Mouse (Mus musculus) MEL (cell line): ENCODE data around the gene Myh2. TPM values are rescaled to one million over a fixed set of nuclear protein-coding genes. Genes with fewer than 3 reads are reported as not detected.

Source experiments
- DNase-seq: peaks from one replicate; pipeline ENCODE4 v3.0.0; 2011; ENCODE audit warnings: low read depth, low spot score
- H3K27ac ChIP-seq: 2 replicates; pipeline ENCODE4 v1.5.1; 2012; ENCODE audit warnings: low read depth, mild to moderate bottlenecking, control low read depth, low read length, moderate library complexity; ENCODE audit not compliant: control insufficient read depth
- H3K27me3 ChIP-seq, 2 experiments: fragments of 150-350 bp in 1 of 2; sonication (generic) in 1 of 2; 2 replicates each; pipeline ENCODE4 v1.6.1; 2012; ENCODE audit warnings: low read length in 2 of 2, mild to moderate bottlenecking in 2 of 2, improper control_type of control experiment in 1 of 2, moderate library complexity in 1 of 2; ENCODE audit not compliant: insufficient read depth in 2 of 2, control insufficient read depth in 1 of 2
- H3K36me3 ChIP-seq, 2 experiments: 2 replicates each; pipeline ENCODE4 v1.6.1; 2012 to 2014; ENCODE audit warnings: low read length in 2 of 2, improper control_type of control experiment in 1 of 2, inconsistent platforms in 1 of 2, mild to moderate bottlenecking in 1 of 2; ENCODE audit not compliant: insufficient read depth in 2 of 2, control insufficient read depth in 1 of 2
- H3K4me1 ChIP-seq, 2 experiments: fragments of 150-350 bp in 1 of 2; sonication (generic) in 1 of 2; 2 replicates each; pipeline ENCODE4 v1.6.1; 2012; ENCODE audit warnings: low read length in 2 of 2, improper control_type of control experiment in 1 of 2, mild to moderate bottlenecking in 1 of 2; ENCODE audit not compliant: insufficient read depth in 2 of 2, control insufficient read depth in 1 of 2
- H3K4me3 ChIP-seq, 2 experiments: fragments of 150-350 bp in 1 of 2; sonication (generic) in 1 of 2; 2 replicates each; pipeline ENCODE4 v1.5.1; 2012; ENCODE audit warnings: low read depth in 2 of 2, low read length in 2 of 2, mild to moderate bottlenecking in 2 of 2, moderate library complexity in 2 of 2, control low read depth in 1 of 2, improper control_type of control experiment in 1 of 2; ENCODE audit not compliant: control insufficient read depth in 1 of 2, insufficient read depth in 1 of 2
- H3K79me2 ChIP-seq: 2 replicates; pipeline ENCODE4 v1.6.1; 2012; ENCODE audit warnings: mild to moderate bottlenecking, low read length, moderate library complexity; ENCODE audit not compliant: control insufficient read depth, poor library complexity, insufficient read depth
- H3K9ac ChIP-seq: 2 replicates; pipeline ENCODE4 v1.6.1; 2012; ENCODE audit warnings: low read depth, mild to moderate bottlenecking, control low read depth, low read length, moderate library complexity; ENCODE audit not compliant: control insufficient read depth, poor library complexity, severe bottlenecking
- H3K9me3 ChIP-seq: fragments of 150-350 bp; sonication (generic); replicated peaks from 2 replicates; pipeline ENCODE4 v1.6.1; 2012; ENCODE audit warnings: mild to moderate bottlenecking, low read length, improper control_type of control experiment, moderate library complexity; ENCODE audit not compliant: insufficient read depth
- BHLHE40 ChIP-seq: IDR thresholded peaks from 2 replicates; pipeline ENCODE4 v1.6.1; 2012; ENCODE audit warnings: low read depth, mild to moderate bottlenecking, inconsistent platforms, low read length, improper control_type of control experiment, borderline replicate concordance
- CHD1 ChIP-seq: IDR thresholded peaks from 2 replicates; pipeline ENCODE4 v1.6.1; 2012; ENCODE audit warnings: low read depth, mild to moderate bottlenecking, inconsistent platforms, low read length, improper control_type of control experiment
- CHD2 ChIP-seq: IDR thresholded peaks from 2 replicates; pipeline ENCODE4 v1.6.1; 2011; ENCODE audit warnings: low read length, improper control_type of control experiment
- CTCF ChIP-seq, 3 experiments: IDR thresholded peaks in 2 of 3; conservative IDR thresholded peaks in 1 of 3; 2 replicates each; pipeline ENCODE4 v1.5.1; 2011 to 2012; ENCODE audit warnings: low read length in 3 of 3, low read depth in 2 of 3, mild to moderate bottlenecking in 2 of 3, improper control_type of control experiment in 1 of 3, inconsistent platforms in 1 of 3, mixed read lengths in 1 of 3, moderate library complexity in 1 of 3; ENCODE audit not compliant: control insufficient read depth in 1 of 3, insufficient read depth in 1 of 3, poor library complexity in 1 of 3, severe bottlenecking in 1 of 3
- ELF1 ChIP-seq: IDR thresholded peaks from 2 replicates; pipeline ENCODE4 v1.6.1; 2014; ENCODE audit warnings: low read depth, mild to moderate bottlenecking, inconsistent platforms, low read length, improper control_type of control experiment, moderate library complexity
- EP300 ChIP-seq, 2 experiments: IDR thresholded peaks; 2 replicates each; pipeline ENCODE4 v1.6.1; 2011; ENCODE audit warnings: improper control_type of control experiment in 2 of 2, low read length in 2 of 2, low read depth in 1 of 2, mild to moderate bottlenecking in 1 of 2
- GATA1 ChIP-seq: IDR thresholded peaks from 2 replicates; pipeline ENCODE4 v1.6.1; 2011; ENCODE audit warnings: low read depth, low read length, improper control_type of control experiment
- HCFC1 ChIP-seq: IDR thresholded peaks from 2 replicates; pipeline ENCODE4 v1.6.1; 2012; ENCODE audit warnings: low read depth, mild to moderate bottlenecking, inconsistent platforms, low read length, improper control_type of control experiment, moderate library complexity
- KAT2A ChIP-seq: conservative IDR thresholded peaks from 2 replicates; pipeline ENCODE4 v1.6.1; 2012; ENCODE audit warnings: low read depth, low read length, improper control_type of control experiment, inconsistent platforms
- MAFK ChIP-seq: IDR thresholded peaks from 2 replicates; pipeline ENCODE4 v1.6.1; 2011; ENCODE audit warnings: low read depth, mild to moderate bottlenecking, low read length, improper control_type of control experiment, borderline replicate concordance
- MYB ChIP-seq: IDR thresholded peaks from 2 replicates; pipeline ENCODE4 v1.6.1; 2011; ENCODE audit warnings: mild to moderate bottlenecking, low read depth, low read length, improper control_type of control experiment
- MYC ChIP-seq: IDR thresholded peaks from 2 replicates; pipeline ENCODE4 v1.6.1; 2011; ENCODE audit warnings: low read depth, mild to moderate bottlenecking, low read length, improper control_type of control experiment, moderate library complexity
- NELFE ChIP-seq: IDR thresholded peaks from 2 replicates; pipeline ENCODE4 v1.6.1; 2011; ENCODE audit warnings: low read depth, low read length, improper control_type of control experiment
- NRF1 ChIP-seq: IDR thresholded peaks from 2 replicates; pipeline ENCODE4 v1.6.1; 2014; ENCODE audit warnings: low read depth, mild to moderate bottlenecking, inconsistent platforms, low read length, improper control_type of control experiment, moderate library complexity; ENCODE audit not compliant: poor library complexity, insufficient read depth, severe bottlenecking
- POLR2AphosphoS5 ChIP-seq: IDR thresholded peaks from 2 replicates; pipeline ENCODE4 v1.6.1; 2012; ENCODE audit warnings: low read depth, borderline replicate concordance, mild to moderate bottlenecking, inconsistent platforms, low read length, moderate library complexity, mixed read lengths
- RCOR1 ChIP-seq: IDR thresholded peaks from 2 replicates; pipeline ENCODE4 v1.6.1; 2012; ENCODE audit warnings: low read depth, mild to moderate bottlenecking, inconsistent platforms, low read length, improper control_type of control experiment
- SMC3 ChIP-seq: IDR thresholded peaks from 2 replicates; pipeline ENCODE4 v1.6.1; 2011; ENCODE audit warnings: low read depth, low read length, improper control_type of control experiment
- TCF12 ChIP-seq: IDR thresholded peaks from 2 replicates; pipeline ENCODE4 v1.6.1; 2014; ENCODE audit warnings: low read depth, mild to moderate bottlenecking, inconsistent platforms, low read length, improper control_type of control experiment, moderate library complexity
- USF1 ChIP-seq: IDR thresholded peaks from 2 replicates; pipeline ENCODE4 v1.6.1; 2014; ENCODE audit warnings: low read depth, mild to moderate bottlenecking, inconsistent platforms, low read length, improper control_type of control experiment, moderate library complexity
- ZC3H11A ChIP-seq: IDR thresholded peaks from 2 replicates; pipeline ENCODE4 v1.6.1; 2012; ENCODE audit warnings: low read depth, mild to moderate bottlenecking, inconsistent platforms, low read length, improper control_type of control experiment
- ZMIZ1 ChIP-seq: IDR thresholded peaks from 2 replicates; pipeline ENCODE4 v1.6.1; 2012; ENCODE audit warnings: low read depth, mild to moderate bottlenecking, inconsistent platforms, low read length, improper control_type of control experiment, moderate library complexity
- ZNF384 ChIP-seq: IDR thresholded peaks from 2 replicates; pipeline ENCODE4 v1.6.1; 2012; ENCODE audit warnings: low read depth, mild to moderate bottlenecking, inconsistent platforms, low read length, improper control_type of control experiment
- polyA plus RNA-seq, 2 experiments: library from polyadenylated mRNA; stranded (reverse) in 1 of 2; unstranded in 1 of 2; fragments of >175 nt in 1 of 2; fragments of >200 nt in 1 of 2; gene quantifications; 2 replicates each; pipeline versions ENCODE4 v1.2.1 to v1.2.4; 2012; ENCODE audit warnings: low replicate concordance in 2 of 2, low read depth in 1 of 2; ENCODE audit not compliant: insufficient read length in 2 of 2, insufficient read depth in 1 of 2, missing spikeins in 1 of 2
- total RNA-seq: library from RNA; depleted of rRNA; stranded (reverse); fragments of 300-350 nt; gene quantifications from 2 replicates; pipeline ENCODE4 v1.2.3, GENCODE M21; 2012

The Myh2 gene
- total and polyA plus RNA-seq, 3 experiments = not detected

DNA sequence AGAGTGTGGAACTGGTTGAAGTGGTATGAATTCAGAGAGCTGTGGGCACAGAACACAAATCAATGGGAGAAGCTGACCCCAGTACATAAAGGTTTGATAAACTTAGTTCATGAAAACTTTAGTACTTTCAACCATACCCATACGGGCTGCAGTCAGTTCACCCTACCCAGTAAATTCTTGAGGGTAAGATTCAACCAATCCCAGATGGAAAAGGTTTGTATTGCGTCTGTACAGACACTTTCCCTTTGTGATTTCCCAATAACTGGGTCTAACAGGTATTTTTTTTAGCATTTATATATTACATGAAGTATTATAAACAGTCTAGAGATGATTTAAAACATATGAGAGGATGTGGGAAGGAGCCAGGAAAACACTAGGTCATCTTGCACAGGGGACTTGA is 15.2 kb upstream of the Myh2 start:
- H3K27me3 ChIP-seq = no peaks in the 10 kb centered on the region; a peak in 2 of 4 replicates
- DNase-seq = no peak

DNA sequence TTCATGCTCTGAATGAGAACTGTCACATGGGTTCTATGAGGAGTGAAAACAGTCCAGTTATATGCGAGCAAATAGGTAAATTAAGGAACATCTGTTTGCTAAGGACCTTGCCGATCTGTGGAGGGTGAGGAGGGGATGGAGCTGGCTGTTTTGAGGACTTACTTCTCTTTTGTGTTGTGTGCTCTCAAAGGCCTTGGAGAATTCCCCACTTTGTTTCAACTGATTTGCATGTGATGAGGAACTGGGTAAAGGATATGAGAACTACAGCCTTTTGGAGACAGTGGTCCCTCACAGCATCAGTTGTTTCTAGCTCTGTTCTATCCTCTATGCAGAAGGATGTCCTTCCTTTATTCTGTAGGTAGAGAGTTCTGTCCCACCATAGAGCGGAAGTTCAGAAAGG is 10.7 kb upstream of the Myh2 start:
- no peak overlapping the region for H3K9ac ChIP-seq
- H3K4me1 ChIP-seq = no peaks in the 10 kb centered on the region
- no peaks in the 10 kb centered on the region for H3K36me3 ChIP-seq
- no peaks in the 10 kb centered on the region for H3K79me2 ChIP-seq
- no peak overlapping the region for H3K4me3 ChIP-seq
- no peaks in the 10 kb centered on the region for H3K9me3 ChIP-seq
- TF ChIP-seq BHLHE40 (no peak), MYC (no peak), CHD1 (no peak), ELF1 (no peak), ZMIZ1 (no peak), POLR2AphosphoS5 (no peak), KAT2A (no peak), CHD2 (no peak), ZNF384 (no peak), EP300 (IDR thresholded peaks at IDR 0.05; ENCODE audit: low read depth in 1 of 2, low read length in 2 of 2) (no peak), HCFC1 (no peak), GATA1 (no peak), RCOR1 (no peak), TCF12 (no peak), MAFK (no peak), NRF1 (no peak), SMC3 (no peak), MYB (no peak)
- H3K27ac ChIP-seq = no peak overlapping the region
- no peaks in the 10 kb centered on the region; a peak in 1 of 4 replicates for H3K27me3 ChIP-seq
- DNase-seq = no peak

More for the DNA sequence above, 15.2 kb upstream of the Myh2 start:
- H3K79me2 ChIP-seq = no peaks in the 10 kb centered on the region
- H3K27ac ChIP-seq = no peak overlapping the region
- no peak overlapping the region for H3K9ac ChIP-seq
- TF ChIP-seq ZC3H11A (no peak), USF1 (no peak), CTCF (IDR thresholded peaks at IDR 0.05 in 2 of 3, conservative IDR thresholded peaks at IDR 0.05 in 1 of 3; ENCODE audit: control insufficient read depth in 1 of 3, insufficient read depth in 1 of 3, low read depth in 2 of 3, low read length in 3 of 3, poor library complexity in 1 of 3, severe bottlenecking in 1 of 3) (no peak), NELFE (no peak)
- no peaks in the 10 kb centered on the region for H3K4me1 ChIP-seq
- no peaks in the 10 kb centered on the region for H3K36me3 ChIP-seq
- no peak overlapping the region for H3K4me3 ChIP-seq
- no peaks in the 10 kb centered on the region for H3K9me3 ChIP-seq
